Mouse (Mus musculus): ENCODE measurements around the gene Rabl3. TPM values are rescaled to one million over a fixed set of nuclear protein-coding genes. Genes with fewer than 3 reads are reported as not detected.

The Rabl3 gene
- polyA plus RNA-seq, 1 experiment, result 8.6 TPM

DNA sequence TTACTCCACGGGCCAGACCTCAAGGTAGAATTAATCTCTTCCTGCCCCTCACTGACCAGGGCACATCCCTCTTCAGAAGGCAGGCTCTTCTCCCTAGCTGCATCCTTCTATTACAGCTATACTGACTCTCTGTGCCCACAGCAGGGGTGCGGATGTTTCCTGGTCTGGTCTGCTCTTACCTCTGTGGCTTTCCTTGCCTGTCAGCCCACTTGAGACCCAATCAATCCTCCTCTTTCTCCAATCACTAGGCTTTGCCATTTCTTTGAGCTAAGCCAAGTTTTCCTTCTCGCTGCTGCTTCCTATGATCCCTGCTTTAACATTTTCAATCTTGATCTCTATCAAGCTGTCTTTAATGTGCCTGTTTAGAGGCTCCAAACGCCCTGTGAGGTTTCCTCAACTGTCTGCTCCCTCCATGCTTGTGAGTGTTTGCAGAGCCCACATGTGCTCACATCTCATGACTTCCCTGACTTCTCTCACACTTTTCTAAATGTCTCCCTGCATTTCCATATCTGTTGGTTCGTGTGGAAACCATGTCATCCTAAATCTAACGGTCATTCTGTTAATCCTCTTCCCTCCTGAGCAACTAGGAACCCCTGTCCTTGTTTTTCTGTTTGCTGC, 23.2 kb upstream of the Rabl3 start:
- DNase-seq, result no peak
- TF ChIP-seq POLR2A (IDR thresholded peaks at IDR 0.05; ENCODE audit: borderline replicate concordance, insufficient read depth, low read length), result no peak
- no peak for TF ChIP-seq CTCF (IDR thresholded peaks at IDR 0.05; ENCODE audit: borderline replicate concordance, insufficient read depth, low read depth, low read length)
- H3K4me3 ChIP-seq (replicated peaks; ENCODE audit: insufficient read depth, low read depth, low read length), result no peak overlapping the region
- WGBS, result 89% methylated on average over 6 of the region's 6 CpGs
- H3K4me1 ChIP-seq (ENCODE audit: control insufficient read depth, insufficient read depth, low read length), result no peaks in the 10 kb centered on the region
- no peak overlapping the region for H3K27ac ChIP-seq (ENCODE audit: insufficient read depth, low read length)
- no peaks in the 10 kb centered on the region for H3K27me3 ChIP-seq (ENCODE audit: control insufficient read depth, insufficient read depth, low read length)

DNA sequence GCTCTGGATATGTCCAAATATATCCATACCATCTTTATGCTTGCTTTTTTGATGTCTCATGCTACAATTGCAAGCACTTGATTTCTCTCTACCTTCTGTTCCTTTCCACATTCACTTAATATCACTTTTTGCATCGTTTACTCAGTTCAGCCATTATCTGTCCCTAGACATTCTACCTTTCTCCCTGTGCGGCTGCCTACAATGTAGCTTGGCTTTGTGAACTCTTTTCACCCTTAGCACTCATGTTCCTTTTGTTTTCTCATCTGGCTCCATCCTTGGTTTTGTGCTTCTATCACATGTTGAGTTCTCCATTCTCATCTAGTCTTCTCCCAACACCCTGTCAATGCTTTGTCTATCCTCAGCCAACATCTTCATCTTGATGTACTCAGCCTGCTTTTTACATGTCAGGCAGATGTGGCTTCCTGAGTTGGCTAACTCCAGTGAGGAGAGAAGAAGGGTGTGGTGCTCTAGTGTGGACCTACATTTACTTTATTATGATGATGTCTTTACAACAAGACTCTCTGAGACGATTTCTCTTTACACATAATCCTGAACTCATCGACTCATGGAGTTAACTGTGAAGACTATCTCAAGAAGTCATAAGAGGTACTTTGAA, 22.0 kb upstream of the Rabl3 start:
- no peaks in the 10 kb centered on the region for H3K27me3 ChIP-seq (ENCODE audit: control insufficient read depth, insufficient read depth, low read length)
- DNase-seq, result no peak
- H3K4me3 ChIP-seq (replicated peaks; ENCODE audit: insufficient read depth, low read depth, low read length), result no peak overlapping the region
- WGBS, result 94% methylated on average over 4 of the region's 4 CpGs
- no peaks in the 10 kb centered on the region for H3K4me1 ChIP-seq (ENCODE audit: control insufficient read depth, insufficient read depth, low read length)
- no peak overlapping the region for H3K27ac ChIP-seq (ENCODE audit: insufficient read depth, low read length)
- TF ChIP-seq POLR2A (IDR thresholded peaks at IDR 0.05; ENCODE audit: borderline replicate concordance, insufficient read depth, low read length), result no peak
- TF ChIP-seq CTCF (IDR thresholded peaks at IDR 0.05; ENCODE audit: borderline replicate concordance, insufficient read depth, low read depth, low read length), result no peak

DNA sequence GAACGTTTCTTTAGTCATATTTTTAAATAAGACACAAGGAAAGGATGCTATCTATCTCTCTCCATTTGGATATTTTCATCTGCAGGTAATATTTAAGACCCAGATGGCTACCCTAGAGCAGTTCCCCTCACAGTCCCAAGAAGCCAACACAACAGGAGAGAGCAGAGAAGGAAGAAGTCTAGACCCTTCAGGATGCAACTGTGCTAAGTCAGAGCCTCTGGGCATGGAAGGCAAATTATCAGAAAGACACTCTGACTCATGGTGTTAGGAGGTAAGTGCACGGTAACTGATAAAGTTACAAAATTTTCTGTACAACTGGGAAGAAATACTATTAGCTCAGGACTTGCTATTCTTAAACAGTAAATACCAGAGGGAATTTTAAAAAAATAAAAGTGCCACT, 21.0 kb upstream of the Rabl3 start:
- H3K4me3 ChIP-seq (replicated peaks; ENCODE audit: insufficient read depth, low read depth, low read length), result no peak overlapping the region
- H3K27ac ChIP-seq (ENCODE audit: insufficient read depth, low read length), result no peak overlapping the region
- H3K4me1 ChIP-seq (ENCODE audit: control insufficient read depth, insufficient read depth, low read length), result no peaks in the 10 kb centered on the region
- TF ChIP-seq POLR2A (IDR thresholded peaks at IDR 0.05; ENCODE audit: borderline replicate concordance, insufficient read depth, low read length), result no peak
- no peak for TF ChIP-seq CTCF (IDR thresholded peaks at IDR 0.05; ENCODE audit: borderline replicate concordance, insufficient read depth, low read depth, low read length)
- no peaks in the 10 kb centered on the region for H3K27me3 ChIP-seq (ENCODE audit: control insufficient read depth, insufficient read depth, low read length)
- DNase-seq, result no peak
- WGBS, result 85% methylated on average over 2 of the region's 2 CpGs

DNA sequence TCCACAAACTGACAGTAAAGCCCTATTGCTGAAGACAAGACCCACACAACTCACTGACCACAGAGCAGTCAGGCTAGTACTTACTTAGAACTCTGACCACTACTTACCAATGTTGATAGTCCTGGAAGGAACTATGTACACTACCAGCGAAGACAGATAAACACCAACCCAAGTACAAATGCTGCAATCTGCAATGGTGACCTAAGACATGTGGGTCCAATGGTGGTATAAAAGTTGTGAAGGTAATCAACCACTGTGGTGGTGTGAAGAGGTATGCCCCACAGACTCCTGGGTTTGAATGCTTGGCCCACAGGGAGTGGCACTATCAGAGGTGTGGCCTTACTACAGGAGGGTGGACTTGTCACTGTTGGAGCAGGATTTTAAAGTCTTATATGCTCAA, 20.0 kb upstream of the Rabl3 start:
- Histone ChIP-seq H3K4me1 (ENCODE audit: control insufficient read depth, insufficient read depth, low read length) (no peaks in the 10 kb centered on the region), H3K4me3 (replicated peaks; ENCODE audit: insufficient read depth, low read depth, low read length) (no peak overlapping the region), H3K27me3 (ENCODE audit: control insufficient read depth, insufficient read depth, low read length) (no peaks in the 10 kb centered on the region), H3K27ac (ENCODE audit: insufficient read depth, low read length) (no peak overlapping the region)
- WGBS, result 100% methylated on average over 1 of the region's 1 CpGs
- TF ChIP-seq POLR2A (IDR thresholded peaks at IDR 0.05; ENCODE audit: borderline replicate concordance, insufficient read depth, low read length), result no peak
- TF ChIP-seq CTCF (IDR thresholded peaks at IDR 0.05; ENCODE audit: borderline replicate concordance, insufficient read depth, low read depth, low read length), result no peak
- no peak for DNase-seq

DNA sequence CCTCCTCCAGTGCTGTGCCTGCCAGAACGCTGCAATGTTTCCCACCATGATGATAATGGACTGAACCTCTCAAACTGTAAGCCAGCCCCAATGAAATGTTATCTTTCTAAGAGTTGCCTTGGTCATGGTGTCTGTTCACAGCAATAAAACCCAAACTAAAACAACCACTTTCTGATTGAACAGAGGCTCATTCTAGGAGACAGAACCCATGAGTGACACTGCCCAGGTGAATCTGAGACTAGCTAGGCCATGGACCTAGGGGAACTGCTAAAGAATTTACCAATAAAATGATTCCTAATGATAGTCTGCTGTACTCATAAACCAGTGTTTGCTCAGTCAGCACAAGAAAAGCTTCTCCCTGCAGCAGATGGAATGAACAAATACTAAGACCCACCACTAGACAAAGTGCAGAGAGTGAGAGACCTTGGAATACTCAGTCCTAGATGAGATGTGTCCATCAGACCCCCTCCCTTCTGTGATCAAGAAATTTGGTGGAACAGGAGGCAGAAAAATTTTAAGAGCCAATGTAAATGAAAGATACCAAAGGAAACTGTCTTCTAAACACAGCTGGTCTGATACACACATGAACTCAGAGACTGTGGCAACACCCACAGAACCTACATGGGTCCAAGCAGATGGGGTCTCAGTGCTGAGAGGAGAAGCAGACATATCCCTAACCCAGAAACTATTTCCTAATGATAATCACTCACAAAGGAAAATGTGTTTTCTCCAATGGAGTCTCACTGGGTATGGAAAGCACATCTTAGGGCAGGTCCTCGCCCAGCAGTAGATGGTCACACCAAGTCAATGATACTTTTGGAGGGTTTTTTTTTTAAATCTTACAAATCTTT, 19.3 kb upstream of the Rabl3 start:
- TF ChIP-seq CTCF (IDR thresholded peaks at IDR 0.05; ENCODE audit: borderline replicate concordance, insufficient read depth, low read depth, low read length), result no peak
- no peak for TF ChIP-seq POLR2A (IDR thresholded peaks at IDR 0.05; ENCODE audit: borderline replicate concordance, insufficient read depth, low read length)
- H3K27ac ChIP-seq (ENCODE audit: insufficient read depth, low read length), result no peak overlapping the region
- WGBS, result 94% methylated on average over 2 of the region's 2 CpGs
- H3K4me3 ChIP-seq (replicated peaks; ENCODE audit: insufficient read depth, low read depth, low read length), result no peak overlapping the region
- H3K4me1 ChIP-seq (ENCODE audit: control insufficient read depth, insufficient read depth, low read length), result no peaks in the 10 kb centered on the region
- DNase-seq, result no peak
- no peaks in the 10 kb centered on the region for H3K27me3 ChIP-seq (ENCODE audit: control insufficient read depth, insufficient read depth, low read length)

DNA sequence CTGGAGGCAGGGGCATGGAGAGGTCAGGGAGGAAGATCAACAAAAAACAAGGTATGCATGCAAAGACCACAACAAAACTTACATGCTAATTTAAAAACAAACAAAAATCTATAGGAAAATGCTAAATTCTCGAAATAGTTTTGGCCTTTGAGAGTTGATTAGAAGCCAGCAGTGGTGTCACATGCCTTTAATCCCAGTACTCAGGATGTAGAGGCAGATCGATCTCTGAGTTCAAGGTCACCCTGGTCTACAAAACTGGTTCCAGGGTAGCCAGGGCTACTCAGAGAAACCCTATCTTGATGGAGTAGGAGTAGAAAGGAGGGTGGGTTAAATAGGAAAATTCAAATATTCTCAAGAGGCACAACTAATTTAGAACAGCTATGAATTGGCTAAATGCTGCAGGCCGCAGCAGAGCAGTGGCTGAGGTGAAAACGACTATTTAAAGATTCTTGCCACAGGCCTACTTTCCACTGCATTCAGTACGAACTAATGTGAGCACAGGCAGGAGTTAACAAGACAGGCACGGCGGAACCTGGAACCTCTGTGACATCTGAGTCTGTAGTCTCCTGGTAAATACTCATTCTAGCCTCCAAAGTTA, 17.5 kb upstream of the Rabl3 start:
- no peaks in the 10 kb centered on the region for H3K27me3 ChIP-seq (ENCODE audit: control insufficient read depth, insufficient read depth, low read length)
- no peak for DNase-seq
- H3K4me3 ChIP-seq (replicated peaks; ENCODE audit: insufficient read depth, low read depth, low read length), result no peak overlapping the region
- TF ChIP-seq CTCF (IDR thresholded peaks at IDR 0.05; ENCODE audit: borderline replicate concordance, insufficient read depth, low read depth, low read length), result no peak
- TF ChIP-seq POLR2A (IDR thresholded peaks at IDR 0.05; ENCODE audit: borderline replicate concordance, insufficient read depth, low read length), result no peak
- H3K27ac ChIP-seq (ENCODE audit: insufficient read depth, low read length), result no peak overlapping the region
- 95% methylated on average over 7 of the region's 7 CpGs for WGBS
- no peaks in the 10 kb centered on the region for H3K4me1 ChIP-seq (ENCODE audit: control insufficient read depth, insufficient read depth, low read length)

DNA sequence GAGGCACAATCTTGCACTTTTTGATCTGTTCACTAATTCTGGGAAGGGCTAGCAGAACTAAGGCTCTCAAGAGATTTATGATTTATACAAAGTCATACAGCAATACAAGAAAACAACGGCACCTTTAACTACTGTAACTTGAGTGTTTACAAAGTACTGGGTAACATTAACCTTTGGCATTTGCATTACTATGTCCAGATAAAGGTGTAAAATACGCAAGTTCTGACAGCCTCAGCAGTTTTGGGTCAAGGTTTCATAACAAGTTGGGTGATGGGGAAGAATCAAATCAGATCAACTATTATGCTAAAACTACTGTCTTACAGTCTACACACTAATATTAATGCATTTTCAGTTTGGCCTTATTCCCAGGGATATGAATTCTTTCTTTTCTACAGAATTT, 14.6 kb upstream of the Rabl3 start:
- TF ChIP-seq POLR2A (IDR thresholded peaks at IDR 0.05; ENCODE audit: borderline replicate concordance, insufficient read depth, low read length), result no peak
- no peak for TF ChIP-seq CTCF (IDR thresholded peaks at IDR 0.05; ENCODE audit: borderline replicate concordance, insufficient read depth, low read depth, low read length)
- no peak for DNase-seq
- Histone ChIP-seq H3K4me3 (replicated peaks; ENCODE audit: insufficient read depth, low read depth, low read length) (no peak overlapping the region), H3K27me3 (ENCODE audit: control insufficient read depth, insufficient read depth, low read length) (no peaks in the 10 kb centered on the region), H3K4me1 (ENCODE audit: control insufficient read depth, insufficient read depth, low read length) (no peaks in the 10 kb centered on the region), H3K27ac (ENCODE audit: insufficient read depth, low read length) (no peak overlapping the region)
- 96% methylated on average over 2 of the region's 2 CpGs for WGBS
